Mouse (Mus musculus) macrophage (primary cell): Measurements from ENCODE around the gene Olfr1018. TPM values are rescaled to one million over a fixed set of nuclear protein-coding genes. Genes with fewer than 3 reads are reported as not detected.

ENCODE experiments used
- H3K27ac ChIP-seq: fragments of 350-480 bp; formaldehyde crosslinking; 2 replicates; pipeline ENCODE4 v1.9.0; 2021
- H3K36me3 ChIP-seq: fragments of 350-480 bp; formaldehyde crosslinking; 2 replicates; pipeline ENCODE4 v1.9.0; 2021; ENCODE audit errors: inconsistent target
- H3K4me3 ChIP-seq: fragments of 350-480 bp; formaldehyde crosslinking; 2 replicates; pipeline ENCODE4 v1.9.0; 2021; ENCODE audit errors: inconsistent target
- H3K79me2 ChIP-seq: fragments of 350-480 bp; formaldehyde crosslinking; 2 replicates; pipeline ENCODE4 v1.9.0; 2021; ENCODE audit errors: inconsistent target
- WGBS: methylation state at CpG from one replicate; pipeline ENCODE4 v1.1.7; 2026; ENCODE audit warnings: inconsistent platforms; ENCODE audit not compliant: missing documents; 5-methylcytosine and 5-hydroxymethylcytosine counted together
- polyA plus RNA-seq: library from polyadenylated mRNA; stranded (reverse); fragments of 250-400 nt; gene quantifications from 3 replicates; pipeline ENCODE4 v1.2.4, GENCODE M21; 2018; ENCODE audit warnings: inconsistent platforms
- total RNA-seq, 78 experiments: library from RNA; depleted of rRNA; stranded (reverse); fragments of 250-400 nt; gene quantifications; 1 replicate in 9 of 78; 2 replicates in 24 of 78; 3 replicates in 43 of 78; 4 replicates in 2 of 78; pipeline ENCODE4 v1.2.4; 2018; ENCODE audit warnings: inconsistent platforms in 56 of 78

The Olfr1018 gene
- total RNA-seq (2018; cell fraction: chromatin; rRNA removed) = not detected
- total RNA-seq (2018; cell fraction: cytosol; rRNA removed) = not detected
- total RNA-seq (2018; cell fraction: nucleus; rRNA removed) = not detected
- polyA plus RNA-seq = not detected in 3 replicates

DNA sequence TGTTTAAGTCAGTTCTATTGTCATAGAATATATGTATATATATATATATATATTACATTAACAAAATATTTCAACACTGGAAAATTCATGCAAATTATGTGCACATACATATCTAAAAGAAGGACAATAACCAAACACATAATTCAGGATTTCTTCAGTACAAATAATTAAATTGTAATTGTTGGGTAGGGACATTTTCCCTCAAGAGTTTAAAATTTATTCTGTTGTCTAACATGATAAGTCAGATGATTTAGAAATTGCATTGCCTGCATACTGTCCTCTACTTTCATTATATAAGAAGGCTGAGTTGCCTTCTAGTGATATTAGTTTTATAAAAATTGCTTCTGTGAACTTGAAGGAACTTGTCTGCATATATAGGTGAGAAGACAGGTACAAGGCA is at the start of gene Olfr1018:
Gene Olfr1018, plus strand, starts transcription at position 301 of the 400 bp plus-strand sequence.
- H3K36me3 ChIP-seq = no peaks in the 10 kb centered on the region
- H3K27ac ChIP-seq = no peak within 1 kb of the TSS
- H3K4me3 ChIP-seq = no peak within 1 kb of the TSS

DNA sequence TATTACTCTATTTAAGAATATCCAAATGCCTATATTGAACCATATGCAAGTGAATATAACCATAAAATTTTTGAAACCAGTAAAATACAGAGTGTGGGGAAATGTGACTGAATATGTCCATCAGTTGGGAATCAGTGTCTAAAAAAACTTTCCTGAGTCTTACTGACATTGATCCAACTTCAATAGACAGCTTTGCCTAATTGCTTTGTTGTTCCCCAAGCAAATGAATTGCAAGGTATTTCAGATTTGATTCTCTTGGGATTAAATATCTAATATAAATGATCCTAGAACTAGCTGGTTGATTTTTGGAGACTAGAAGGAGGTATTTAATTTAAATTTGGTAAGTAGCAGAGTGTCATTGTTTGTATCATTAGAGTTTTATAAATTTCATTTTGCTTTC is 45.9 kb upstream of the Olfr1018 start, which contains the start of gene Olfr1014:
Gene Olfr1014, plus strand, starts transcription at position 301 of the 400 bp plus-strand sequence.
- Histone ChIP-seq H3K27ac (no peak within 1 kb of the TSS), H3K79me2 (no peaks in the 10 kb centered on the region), H3K4me3 (no peak within 1 kb of the TSS), H3K36me3 (no peaks in the 10 kb centered on the region)

More for the DNA sequence above, at the start of gene Olfr1018:
- no peaks in the 10 kb centered on the region for H3K79me2 ChIP-seq

DNA sequence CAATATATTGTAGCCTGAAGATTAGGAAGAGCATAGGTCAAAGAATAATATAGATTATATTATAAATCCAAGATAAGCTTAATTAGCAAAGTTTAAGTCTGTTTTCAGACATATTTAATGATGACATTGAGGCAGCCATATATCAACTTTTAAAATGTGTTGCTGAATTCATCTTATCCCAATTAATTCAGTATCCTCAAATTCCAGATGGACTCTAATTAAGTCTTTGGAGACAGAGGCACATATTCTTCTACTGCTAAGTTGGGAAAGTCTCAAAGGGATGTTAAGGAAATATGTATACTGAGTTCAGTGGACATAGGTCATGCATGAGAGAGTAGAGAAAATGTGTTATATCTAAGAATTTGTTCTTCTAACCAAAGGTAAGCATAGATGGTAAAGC is 36.6 kb upstream of the Olfr1018 start, which contains the start of gene Olfr1015:
Gene Olfr1015, plus strand, starts transcription at position 301 of the 400 bp plus-strand sequence.
- Histone ChIP-seq H3K36me3 (no peaks in the 10 kb centered on the region), H3K79me2 (no peaks in the 10 kb centered on the region), H3K27ac (no peak within 1 kb of the TSS), H3K4me3 (no peak within 1 kb of the TSS)

DNA sequence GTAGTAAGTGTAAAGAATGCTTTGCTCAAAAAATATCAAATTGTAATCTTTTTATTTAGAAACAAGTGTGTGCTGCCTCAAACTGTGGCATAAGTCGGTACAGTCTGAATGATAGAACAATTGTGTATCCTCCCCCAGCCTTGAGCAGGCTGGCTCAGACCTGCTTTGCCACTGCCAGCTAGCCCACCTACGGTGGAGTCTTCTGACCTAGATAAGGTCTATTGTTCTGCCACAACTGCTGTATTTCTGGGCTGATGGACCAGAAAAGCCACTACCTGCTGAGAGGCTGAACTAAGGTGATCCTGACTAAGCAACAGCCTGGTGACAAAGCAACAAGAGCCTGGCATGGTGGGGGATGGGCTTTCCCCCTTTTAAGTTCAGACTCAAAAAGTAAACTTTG is 25.9 kb upstream of the Olfr1018 start:
- H3K4me3 ChIP-seq = no peak overlapping the region
- whole genome bisulfite sequencing = 66% methylated on average over 2 of the region's 2 CpGs
- no peaks in the 10 kb centered on the region for H3K36me3 ChIP-seq

GRCm38 (mm10) chr2:85802444-85802843 is 15.8 kb upstream of the Olfr1018 start, which contains the start of gene Olfr1016:
TSS of gene Olfr1016 (minus strand) at chr2:85802544.
- 87% methylated on average over 2 of the region's 2 CpGs for WGBS
- Histone ChIP-seq H3K27ac (no peak within 1 kb of the TSS), H3K79me2 (no peaks in the 10 kb centered on the region), H3K36me3 (no peaks in the 10 kb centered on the region), H3K4me3 (no peak within 1 kb of the TSS)

More for the DNA sequence above, 25.9 kb upstream of the Olfr1018 start:
- Histone ChIP-seq H3K27ac (no peak overlapping the region), H3K79me2 (no peaks in the 10 kb centered on the region)

- 90% methylated on average over 4 of the region's 4 CpGs for WGBS
- Histone ChIP-seq H3K27ac (no peak overlapping the region), H3K4me3 (no peak overlapping the region)
Observed at GRCm38 (mm10) chr2:85804501-85804900, 13.8 kb upstream of the Olfr1018 start.

DNA sequence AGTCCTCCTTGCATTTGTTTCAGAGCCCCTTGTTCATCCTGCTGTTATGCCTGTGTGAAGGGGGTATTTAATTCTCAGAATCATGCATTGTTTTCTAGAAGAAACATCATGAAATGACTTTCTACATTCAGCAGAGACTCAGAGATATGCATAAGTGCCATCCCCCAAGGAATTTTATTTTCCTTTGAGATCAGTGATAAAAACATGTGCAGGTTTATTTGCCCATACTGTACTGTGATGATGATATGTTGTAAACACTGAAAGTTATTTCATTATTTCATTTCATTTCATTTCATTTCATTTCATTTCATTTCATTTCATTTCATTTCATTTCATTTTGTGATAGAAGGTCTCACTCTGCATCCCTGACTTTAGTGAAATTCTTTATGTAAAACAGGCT is 27.1 kb downstream of the Olfr1018 start, which contains the start of gene Olfr1019:
Gene Olfr1019, minus strand, starts transcription at position 101 of the 400 bp plus-strand sequence.
- Histone ChIP-seq H3K27ac (no peak within 1 kb of the TSS), H3K4me3 (no peak within 1 kb of the TSS), H3K79me2 (no peaks in the 10 kb centered on the region), H3K36me3 (no peaks in the 10 kb centered on the region)

More at GRCm38 (mm10) chr2:85804501-85804900, 13.8 kb upstream of the Olfr1018 start:
- Histone ChIP-seq H3K36me3 (no peaks in the 10 kb centered on the region), H3K79me2 (no peaks in the 10 kb centered on the region)

DNA sequence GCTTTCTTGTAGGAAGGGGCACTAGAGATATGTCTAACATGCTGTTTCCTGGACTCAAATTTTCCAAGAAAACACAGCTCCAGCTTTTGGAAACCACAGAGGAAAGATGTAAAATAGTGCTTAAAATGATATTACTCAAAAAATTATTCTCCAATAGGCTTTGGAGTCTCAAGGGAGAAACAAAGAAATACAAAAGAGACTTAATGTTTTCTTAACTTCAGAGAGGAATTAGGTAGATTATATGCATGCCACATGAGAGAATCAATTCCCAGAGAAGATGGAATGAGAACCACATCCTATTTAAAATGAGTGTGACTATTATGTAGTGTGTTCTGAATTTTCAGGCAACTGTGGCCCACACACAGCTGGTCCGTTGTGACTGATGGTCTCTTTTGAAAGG is 28.5 kb downstream of the Olfr1018 start, which contains the start of gene Olfr1020:
Gene Olfr1020, plus strand, starts transcription at position 301 of the 400 bp plus-strand sequence.
- H3K79me2 ChIP-seq = no peaks in the 10 kb centered on the region
- 79% methylated on average over 1 of the region's 1 CpGs for WGBS
- H3K36me3 ChIP-seq = no peaks in the 10 kb centered on the region
- H3K4me3 ChIP-seq = no peak within 1 kb of the TSS
- H3K27ac ChIP-seq = no peak within 1 kb of the TSS

DNA sequence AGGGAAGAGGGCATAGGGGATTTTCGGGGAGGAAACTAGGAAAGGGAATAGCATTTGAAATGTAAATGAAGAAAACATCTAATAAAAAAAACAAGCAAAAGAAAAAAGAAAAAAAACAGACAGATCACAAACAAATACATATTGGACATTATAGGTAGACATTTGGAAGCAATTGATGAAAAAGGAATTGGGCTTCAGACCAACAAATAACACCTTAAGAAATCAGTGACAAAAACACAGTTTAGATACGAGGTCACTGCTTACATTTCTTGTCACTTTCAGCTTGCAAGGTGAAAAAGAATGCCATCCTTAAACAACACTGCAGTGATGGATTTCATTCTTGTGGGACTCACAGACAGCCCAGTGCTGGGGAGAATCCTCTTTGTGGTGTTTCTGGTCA is 50.0 kb downstream of the Olfr1018 start, which contains the start of gene Olfr1022:
Gene Olfr1022, plus strand, starts transcription at position 301 of the 400 bp plus-strand sequence.
- 54% methylated on average over 2 of the region's 2 CpGs for WGBS
- no peak within 1 kb of the TSS for H3K27ac ChIP-seq

More for the DNA sequence above, 50.0 kb downstream of the Olfr1018 start, which contains the start of gene Olfr1022:
- Histone ChIP-seq H3K4me3 (no peak within 1 kb of the TSS), H3K79me2 (no peaks in the 10 kb centered on the region), H3K36me3 (no peaks in the 10 kb centered on the region)

Other genes starting within 250 kb of the Olfr1018 start
- not detected in 3 replicates for gene Olfr996, start 239.3 kb upstream of the Olfr1018 start, polyA plus RNA-seq
- not detected in 3 replicates for gene Olfr998, start 229.5 kb upstream of the Olfr1018 start, polyA plus RNA-seq
- gene Olfr1000, start 206.6 kb upstream of the Olfr1018 start, polyA plus RNA-seq = not detected in 3 replicates
- not detected in 3 replicates for gene Olfr1002, start 167.8 kb upstream of the Olfr1018 start, polyA plus RNA-seq
- gene Olfr154, start 154.0 kb upstream of the Olfr1018 start, polyA plus RNA-seq = not detected in 3 replicates
- not detected in 3 replicates for gene Olfr1006, start 139.7 kb upstream of the Olfr1018 start, polyA plus RNA-seq
- gene Olfr1008, start 129.0 kb upstream of the Olfr1018 start, polyA plus RNA-seq = not detected in 3 replicates
- gene Olfr1009, start 103.1 kb upstream of the Olfr1018 start, polyA plus RNA-seq = not detected in 3 replicates
- gene Olfr1012, start 55.7 kb upstream of the Olfr1018 start, polyA plus RNA-seq = not detected in 3 replicates
- not detected in 3 replicates for gene Olfr1013, start 51.4 kb upstream of the Olfr1018 start, polyA plus RNA-seq
- not detected in 3 replicates for gene Olfr1014, start 45.8 kb upstream of the Olfr1018 start, polyA plus RNA-seq
- gene Olfr1015, start 36.5 kb upstream of the Olfr1018 start, polyA plus RNA-seq = not detected in 3 replicates
- not detected in 3 replicates for gene Olfr1016, start 15.9 kb upstream of the Olfr1018 start, polyA plus RNA-seq
- not detected in 3 replicates for gene Olfr1019, start 27.0 kb downstream of the Olfr1018 start, polyA plus RNA-seq
- gene Olfr1020, start 28.6 kb downstream of the Olfr1018 start, polyA plus RNA-seq = not detected in 3 replicates
- gene Olfr1022, start 50.1 kb downstream of the Olfr1018 start, polyA plus RNA-seq = not detected in 3 replicates
- gene Olfr1023, start 67.2 kb downstream of the Olfr1018 start, polyA plus RNA-seq = not detected in 3 replicates
- not detected in 3 replicates for gene Olfr1024, start 86.6 kb downstream of the Olfr1018 start, polyA plus RNA-seq
- not detected in 3 replicates for gene Olfr1025-ps1, start 96.7 kb downstream of the Olfr1018 start, polyA plus RNA-seq
- not detected in 3 replicates for gene Olfr1026, start 103.1 kb downstream of the Olfr1018 start, polyA plus RNA-seq
- gene Olfr1028, start 132.0 kb downstream of the Olfr1018 start, polyA plus RNA-seq = not detected in 3 replicates
- not detected in 3 replicates for gene Olfr1029, start 155.4 kb downstream of the Olfr1018 start, polyA plus RNA-seq
- gene Olfr1030, start 160.8 kb downstream of the Olfr1018 start, polyA plus RNA-seq = not detected in 3 replicates
- gene Olfr1031, start 171.8 kb downstream of the Olfr1018 start, polyA plus RNA-seq = not detected in 3 replicates
- gene Olfr1032, start 187.1 kb downstream of the Olfr1018 start, polyA plus RNA-seq = not detected in 3 replicates
- gene Olfr1033, start 202.2 kb downstream of the Olfr1018 start, polyA plus RNA-seq = 0.22 TPM in 1 of 3 replicates, not detected in the others
- not detected in 3 replicates for gene Olfr1034, start 227.4 kb downstream of the Olfr1018 start, polyA plus RNA-seq